ENCODE assay signal across 12 mouse cellular contexts in the genomic region with DNA sequence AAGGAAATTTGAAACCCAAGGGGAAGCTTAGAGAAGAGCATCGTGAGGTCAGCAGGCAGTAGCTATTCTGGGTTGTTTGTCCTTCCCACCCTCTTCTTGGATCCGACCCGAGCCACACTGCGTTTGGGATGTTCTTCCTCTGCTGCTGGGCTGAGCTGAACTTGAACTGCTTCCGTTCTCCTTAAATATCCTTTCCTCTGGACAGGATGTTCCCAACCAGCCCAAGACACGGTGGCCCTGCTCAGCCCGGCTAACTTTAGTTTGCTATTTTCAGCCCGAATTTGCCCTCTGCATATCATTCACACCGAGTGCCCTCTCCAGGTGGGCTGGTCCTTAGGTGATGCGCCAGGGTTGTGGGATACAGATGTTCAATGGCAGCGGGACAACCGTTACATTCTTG. TPM values are rescaled to one million over a fixed set of nuclear protein-coding genes. Genes with fewer than 3 reads are reported as not detected.
DNase-seq lines count a peak whose midpoint lies in the region; ATAC-seq and TF ChIP-seq lines count a peak whose summit lies in the region.
"Had no signal": no experiment of that assay in that cellular context is flagged by ENCODE, and none has a peak within 500 bp of the region (broad histone marks: within the 10 kb centered on the region; RNA-seq: fewer than 3 reads in every experiment).

No protein-coding gene starts in this region.

- no peak overlapping the region for H3K4me2 ChIP-seq in heart, postnatal 0 days (ENCODE audit: low read depth, low read length)

- WGBS in heart, postnatal 0 days, result 31% methylated on average over 12 of the region's 12 CpGs

- H3K9me3 ChIP-seq in heart, postnatal 0 days (replicated peaks; ENCODE audit: control insufficient read depth, low read length), result no peaks in the 10 kb centered on the region

- ATAC-seq in heart, postnatal 0 days (ENCODE audit: insufficient read depth, low read depth), result peak; percentile 64
- no peak for ATAC-seq in erythroid progenitor cell, adult 5-6 weeks (replicated peaks; ENCODE audit: low FRiP score, poor library complexity, severe bottlenecking)
- ATAC-seq: inflammation-experienced regulatory T-cells, adult 6 months had no signal

- no peak for TF ChIP-seq CTCF in heart, postnatal 0 days (IDR thresholded peaks at IDR 0.05; ENCODE audit: low read depth)

- no peak overlapping the region for H3K4me3 ChIP-seq in heart, postnatal 0 days (ENCODE audit: low read depth, low read length)

- no peaks in the 10 kb centered on the region for H3K27me3 ChIP-seq in heart, postnatal 0 days (ENCODE audit: control insufficient read depth, insufficient read depth, low read length)

- 0 out of 2 replicates have a peak, but pooled peaks have one; percentile 12 for TF ChIP-seq EP300 in heart, postnatal 0 days (IDR thresholded peaks at IDR 0.05; ENCODE audit: low read depth)

- peak overlapping the region; percentile 43; the same call in 1 of the 2 replicates for H3K27ac ChIP-seq in heart, postnatal 0 days (ENCODE audit: low read depth)
- H3K27ac ChIP-seq: macrophage had no signal

- no peak overlapping the region for H3K9ac ChIP-seq in heart, postnatal 0 days (replicated peaks; ENCODE audit: low read depth, low read length)

- no peaks in the 10 kb centered on the region for H3K36me3 ChIP-seq in heart, postnatal 0 days (replicated peaks; ENCODE audit: control insufficient read depth, insufficient read depth, low read length)

- H3K4me1 ChIP-seq in heart, postnatal 0 days (ENCODE audit: control insufficient read depth, insufficient read depth), result peaks cover 7% of the 10 kb centered on the region; the same call in 1 of the 2 replicates

- peak; percentile 42 for DNase-seq in urinary bladder, postnatal 14 days (ENCODE audit: low spot score)
- DNase-seq in urinary bladder, adult 2 months (ENCODE audit: low spot score), result no peak
- peak; percentile 57 for DNase-seq in heart, postnatal 0 days (ENCODE audit: low spot score)
- peak; percentile 47 to 64 for DNase-seq in kidney, postnatal 4 days
- no peak for DNase-seq in frontal cortex, adult 2 months (ENCODE audit: extremely low spot score in 1 of 2, low spot score in 1 of 2)
- DNase-seq in embryo, embryonic 9.5 days (ENCODE audit: extremely low spot score), result no peak
- DNase-seq: cerebellum, postnatal 14 days; right cerebral cortex, postnatal 14 days; thymus, postnatal 25 days had no signal

RNA-seq across cellular contexts. Expression of gene Zmynd8, which starts 37.3 kb away (rescaled TPM):
- 35.3 and 46.7 TPM in 2 replicates for polyA plus RNA-seq in urinary bladder, adult 2 months (2012; rRNA removed)
- 19.2 and 48.1 TPM in 2 replicates for total RNA-seq in heart, postnatal 0 days (2014; rRNA removed; ENCODE audit: low replicate concordance)
- polyA plus RNA-seq in heart, postnatal 0 days (2015; fragmentation: Nextera tagmentation; extraction: Ambion mirVana), result 35.3 and 35.4 TPM in 2 replicates
- total RNA-seq in erythroid progenitor cell, adult 5-6 weeks (2015; ENCODE audit: low replicate concordance), result 55.3 and 129 TPM in 2 replicates
- total RNA-seq in erythroid progenitor cell, adult 5-6 weeks (2017; ENCODE audit: low replicate concordance), result 59.5 and 85.9 TPM in 2 replicates
- 79.7 and 86.6 TPM in 2 replicates for polyA plus RNA-seq in frontal cortex, adult 2 months (2012; rRNA removed)

RNA-seq across cellular contexts. Expression of gene Ncoa3, which starts 56.3 kb away (rescaled TPM):
- 34.9 and 36.8 TPM in 2 replicates for polyA plus RNA-seq in urinary bladder, adult 2 months (2012; rRNA removed)
- 17.7 and 48.7 TPM in 2 replicates for total RNA-seq in heart, postnatal 0 days (2014; rRNA removed; ENCODE audit: low replicate concordance)
- 5.8 and 6.2 TPM in 2 replicates for polyA plus RNA-seq in heart, postnatal 0 days (2015; fragmentation: Nextera tagmentation; extraction: Ambion mirVana)
- 17.6 and 20.5 TPM in 2 replicates for total RNA-seq in erythroid progenitor cell, adult 5-6 weeks (2015; ENCODE audit: low replicate concordance)
- 3.6 and 3.9 TPM in 2 replicates for total RNA-seq in erythroid progenitor cell, adult 5-6 weeks (2017; ENCODE audit: low replicate concordance)
- polyA plus RNA-seq in frontal cortex, adult 2 months (2012; rRNA removed), result 33.5 and 34.2 TPM in 2 replicates

Comparison
In these comparisons a context has a peak if more than half of its experiments do, and no peak if none do; other contexts are left out.
1. DNase-seq: peak in urinary bladder, postnatal 14 days (single experiment), heart, postnatal 0 days (single experiment) and kidney, postnatal 4 days (2 of 2); none in urinary bladder, adult 2 months (single experiment), frontal cortex, adult 2 months (0 of 2) and embryo, embryonic 9.5 days (single experiment).